Mouse (Mus musculus) lung, embryonic 15.5 days (tissue): ENCODE data around the gene Ccr4. TPM values are rescaled to one million over a fixed set of nuclear protein-coding genes. Genes with fewer than 3 reads are reported as not detected.
"Not testable (repeated sequence)": the region's sequence is repeated elsewhere in the genome, so short reads cannot be mapped to it uniquely, and the experiment has no call there.

Experiments used
- ATAC-seq: fragments of 200-750 bp; cut with Nextera tagmentation; 2 replicates; pipeline ENCODE4 v1.8.0; 2017; ENCODE audit warnings: moderate number of reproducible peaks, borderline replicate concordance; ENCODE audit not compliant: low FRiP score, low TSS enrichment; ENCODE audit errors: extremely low read depth
- H3K27ac ChIP-seq: fragments of 300-500 bp; sonication (generic); 2 replicates; pipeline ENCODE4 v1.5.1; 2015; ENCODE audit warnings: moderate library complexity, mild to moderate bottlenecking, inconsistent platforms
- H3K27me3 ChIP-seq: fragments of 300-500 bp; sonication (generic); 2 replicates; pipeline ENCODE4 v1.6.1; 2015; ENCODE audit warnings: inconsistent platforms
- H3K36me3 ChIP-seq: fragments of 300-500 bp; sonication (generic); 2 replicates; pipeline ENCODE4 v1.6.1; 2015; ENCODE audit warnings: inconsistent platforms
- H3K4me1 ChIP-seq: fragments of 300-500 bp; sonication (generic); 2 replicates; pipeline ENCODE4 v1.6.1; 2015; ENCODE audit warnings: inconsistent platforms
- H3K4me2 ChIP-seq: fragments of 300-500 bp; sonication (generic); 2 replicates; pipeline ENCODE4 v1.6.1; 2015; ENCODE audit warnings: inconsistent platforms, mild to moderate bottlenecking, moderate library complexity
- H3K4me3 ChIP-seq: fragments of 300-500 bp; sonication (generic); 2 replicates; pipeline ENCODE4 v1.5.1; 2015; ENCODE audit warnings: mild to moderate bottlenecking, inconsistent platforms
- H3K9ac ChIP-seq: fragments of 300-500 bp; sonication (generic); 2 replicates; pipeline ENCODE4 v1.6.1; 2015; ENCODE audit warnings: inconsistent platforms
- H3K9me3 ChIP-seq: fragments of 300-500 bp; sonication (generic); 2 replicates; pipeline ENCODE4 v1.6.1; 2016; ENCODE audit warnings: inconsistent platforms
- WGBS: fragments of 180-500 bp; shearing (Covaris S2); methylation state at CpG from one replicate; pipeline ENCODE4 v1.1.7; 2015; 5-methylcytosine and 5-hydroxymethylcytosine counted together
- polyA plus RNA-seq: library from polyadenylated mRNA; unstranded; fragments of >200 nt; fragmentation: Nextera tagmentation; extraction: Ambion mirVana; gene quantifications from 2 replicates; pipeline ENCODE4 v1.2.1, GENCODE M21; 2015

Gene Ccr4
- polyA plus RNA-seq, 1 experiment from 2014 or later: 0.37 TPM

DNA sequence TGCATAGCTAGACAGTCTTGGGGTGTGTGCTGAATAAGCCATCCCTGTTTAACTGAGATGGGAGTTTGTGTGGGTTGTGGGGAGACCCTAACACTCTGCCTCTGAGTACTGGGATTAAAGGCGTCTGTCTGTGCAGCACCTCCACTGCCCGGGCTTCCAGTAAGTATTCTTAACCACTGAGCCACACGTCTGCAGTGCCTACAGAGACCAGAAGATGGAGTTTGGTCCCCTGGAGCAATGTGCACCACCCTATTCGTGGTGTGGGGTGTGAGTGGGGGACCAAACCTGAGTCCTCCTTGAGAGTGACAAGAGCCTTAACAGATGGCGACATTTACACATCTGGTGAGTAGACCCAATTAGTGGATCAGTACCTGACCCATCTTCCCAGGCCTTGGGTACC lies 17.3 kb upstream of the Ccr4 start:
- Histone ChIP-seq H3K27me3 (no peaks in the 10 kb centered on the region), H3K27ac (no peak overlapping the region), H3K4me2 (no peak overlapping the region), H3K36me3 (no peaks in the 10 kb centered on the region), H3K9me3 (no peaks in the 10 kb centered on the region), H3K4me3 (no peak overlapping the region), H3K9ac (no peak overlapping the region), H3K4me1 (peaks cover 23% of the 10 kb centered on the region)
- no peak for ATAC-seq
- 45% methylated on average over 5 of the region's 5 CpGs for whole genome bisulfite sequencing

DNA sequence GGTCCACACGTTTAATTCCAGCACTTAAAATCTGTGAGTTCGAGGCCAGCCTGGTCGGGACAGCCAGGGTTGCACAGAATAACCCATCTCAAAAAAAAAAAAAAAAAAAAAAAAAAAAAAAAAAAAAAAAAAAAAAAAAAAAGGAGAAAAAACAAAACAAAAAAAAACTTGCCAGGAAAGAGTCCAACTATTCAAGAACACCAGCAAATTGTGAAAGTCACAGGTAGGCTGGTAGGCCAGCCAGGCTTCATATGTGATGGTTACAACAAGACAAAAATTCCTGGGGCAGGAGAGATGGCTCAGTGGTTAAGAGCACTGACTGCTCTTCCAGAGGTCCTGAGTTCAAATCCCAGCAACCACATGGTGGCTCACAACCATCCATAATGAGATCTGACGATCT lies 15.8 kb upstream of the Ccr4 start:
- H3K27me3 ChIP-seq, H3K27ac ChIP-seq, H3K4me3 ChIP-seq, H3K9ac ChIP-seq, ATAC-seq, H3K36me3 ChIP-seq, H3K9me3 ChIP-seq, H3K4me2 ChIP-seq: not testable (repeated sequence)
- peaks cover 13% of the 10 kb centered on the region for H3K4me1 ChIP-seq
- 57% methylated on average over 4 of the region's 4 CpGs for WGBS

DNA sequence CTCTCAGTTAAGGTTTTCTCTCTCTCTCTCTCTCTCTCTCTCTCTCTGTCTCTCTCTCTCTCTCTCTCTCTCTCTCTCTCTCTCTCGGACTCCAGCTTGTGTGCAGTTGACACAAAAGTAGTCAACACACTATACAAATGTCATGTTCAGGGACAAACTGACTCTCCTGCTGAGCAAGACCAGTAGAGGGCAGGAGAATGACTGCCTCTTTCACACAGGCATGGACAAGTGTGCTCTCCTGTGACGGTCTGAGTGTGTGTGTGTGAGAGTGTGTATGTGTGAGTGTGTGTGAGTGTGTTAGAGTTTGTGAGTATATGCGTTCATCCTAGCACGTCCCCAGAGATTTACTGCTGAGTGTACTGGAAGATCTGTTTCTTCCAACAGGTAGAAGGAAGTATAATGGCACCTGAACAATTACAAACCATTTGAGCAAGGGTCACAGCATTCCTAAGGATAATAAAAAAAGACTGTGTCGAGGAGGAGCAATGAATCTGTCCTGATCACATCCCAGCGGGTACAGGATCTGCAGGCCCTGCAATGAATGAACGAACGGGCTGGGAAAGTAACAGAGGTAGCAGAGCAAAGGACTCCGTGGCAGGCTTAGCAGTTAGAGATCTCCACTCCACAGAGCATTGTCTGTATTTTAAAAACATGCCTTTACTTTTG lies 14.2 kb upstream of the Ccr4 start:
- 67% methylated on average over 9 of the region's 9 CpGs for WGBS

DNA sequence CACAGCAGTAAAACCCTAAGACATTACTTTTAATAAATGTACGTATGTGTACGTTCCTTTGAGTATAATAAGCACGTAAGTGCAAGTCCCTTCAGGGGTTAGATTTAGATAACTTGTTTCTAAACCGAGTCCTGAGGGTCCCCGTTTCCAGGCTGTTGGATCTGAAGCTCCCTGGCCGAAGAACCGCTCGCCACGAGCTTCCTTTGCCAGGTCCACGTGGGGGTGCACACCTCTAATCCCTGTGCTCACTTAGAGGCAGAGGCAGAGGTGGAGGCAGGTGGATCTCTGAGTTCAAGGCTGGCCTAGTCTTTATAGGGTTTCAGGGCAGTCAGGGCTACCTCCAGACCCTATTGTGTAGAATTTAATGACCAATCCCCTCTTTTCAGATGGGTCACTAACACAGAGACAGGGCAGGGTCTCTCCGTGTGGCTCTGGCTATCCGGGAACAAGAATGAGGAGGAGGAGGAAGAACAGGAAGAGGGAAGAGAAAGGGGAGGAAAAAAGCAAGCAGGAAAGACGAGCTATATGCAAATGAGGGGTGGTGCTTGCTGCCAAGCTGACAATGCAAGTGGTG lies 13.3 kb upstream of the Ccr4 start:
- WGBS: 74% methylated on average over 13 of the region's 13 CpGs
- Histone ChIP-seq H3K4me1 (peaks cover 16% of the 10 kb centered on the region), H3K9me3 (peaks cover 10% of the 10 kb centered on the region), H3K4me2 (no peak overlapping the region), H3K27ac (no peak overlapping the region), H3K4me3 (no peak overlapping the region), H3K9ac (no peak overlapping the region), H3K36me3 (peaks cover 17% of the 10 kb centered on the region), H3K27me3 (no peaks in the 10 kb centered on the region)
- ATAC-seq: no peak

More for the DNA sequence above, 14.2 kb upstream of the Ccr4 start:
- Histone ChIP-seq H3K27ac (no peak overlapping the region), H3K4me2 (no peak overlapping the region), H3K9me3 (0 out of 2 replicates have a peak, but pooled peaks cover under 1% of the 10 kb centered on the region), H3K4me1 (peaks cover 16% of the 10 kb centered on the region), H3K4me3 (no peak overlapping the region), H3K27me3 (no peaks in the 10 kb centered on the region), H3K36me3 (peaks cover 8% of the 10 kb centered on the region), H3K9ac (no peak overlapping the region)
- ATAC-seq: no peak

DNA sequence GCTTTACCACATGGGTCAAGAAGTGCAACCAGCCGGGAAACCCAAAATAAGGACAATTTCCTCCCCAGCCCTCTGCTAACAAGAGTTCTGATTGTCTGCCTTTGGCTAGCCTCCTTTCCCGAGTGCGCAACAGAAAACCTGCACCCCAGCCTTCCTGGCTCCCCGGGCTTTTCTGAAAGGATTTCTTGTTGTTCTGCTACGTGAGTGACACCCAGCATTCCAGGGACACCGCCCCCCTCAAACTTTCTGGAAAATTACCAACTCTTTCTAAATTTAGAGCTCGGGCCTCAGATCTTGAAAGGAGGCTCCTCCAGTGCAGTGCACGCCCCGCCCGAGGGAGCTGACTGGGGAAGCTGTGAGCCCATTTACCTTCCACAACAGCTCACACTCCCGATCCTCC lies 10.6 kb upstream of the Ccr4 start, which contains the start of gene C130032M10Rik:
Gene C130032M10Rik, plus strand, starts transcription at position 334 of the 400 bp plus-strand sequence.
- ATAC-seq: no peak
- Histone ChIP-seq H3K9ac (no peak within 1 kb of the TSS), H3K4me3 (no peak within 1 kb of the TSS), H3K9me3 (peaks cover 18% of the 10 kb centered on the region), H3K27ac (peak within 1 kb of the TSS; percentile 39; the same call in 1 of the 2 replicates), H3K27me3 (no peaks in the 10 kb centered on the region), H3K4me1 (peaks cover 16% of the 10 kb centered on the region), H3K4me2 (no peak within 1 kb of the TSS), H3K36me3 (peaks cover 40% of the 10 kb centered on the region)
- 62% methylated on average over 11 of the region's 11 CpGs for WGBS

DNA sequence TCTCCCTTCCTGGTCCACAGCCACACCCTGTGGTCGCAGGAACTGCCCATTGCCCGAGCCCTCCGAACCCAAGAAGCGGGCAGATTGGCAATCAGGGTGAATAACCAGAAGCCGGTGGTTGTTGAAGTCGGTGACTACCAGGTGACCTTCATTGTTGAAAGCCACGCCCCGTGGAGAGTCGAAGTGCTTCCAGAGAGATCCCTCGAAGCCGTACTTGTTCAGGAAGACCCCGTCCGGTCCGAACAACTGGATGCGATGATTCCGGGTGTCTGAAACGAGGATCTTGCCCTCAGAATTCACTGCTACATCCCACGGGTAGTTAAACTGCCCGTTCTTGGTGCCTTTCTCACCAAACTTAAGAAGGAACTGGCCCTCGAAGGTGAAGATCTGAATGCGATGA lies 8.1 kb upstream of the Ccr4 start:
- Histone ChIP-seq H3K9me3 (peaks cover 18% of the 10 kb centered on the region), H3K4me1 (peaks cover 9% of the 10 kb centered on the region), H3K27ac (no peak overlapping the region), H3K27me3 (no peaks in the 10 kb centered on the region), H3K9ac (no peak overlapping the region), H3K4me3 (no peak overlapping the region), H3K4me2 (no peak overlapping the region), H3K36me3 (peaks cover 47% of the 10 kb centered on the region)
- no peak for ATAC-seq
- WGBS: 98% methylated on average over 21 of the region's 21 CpGs

DNA sequence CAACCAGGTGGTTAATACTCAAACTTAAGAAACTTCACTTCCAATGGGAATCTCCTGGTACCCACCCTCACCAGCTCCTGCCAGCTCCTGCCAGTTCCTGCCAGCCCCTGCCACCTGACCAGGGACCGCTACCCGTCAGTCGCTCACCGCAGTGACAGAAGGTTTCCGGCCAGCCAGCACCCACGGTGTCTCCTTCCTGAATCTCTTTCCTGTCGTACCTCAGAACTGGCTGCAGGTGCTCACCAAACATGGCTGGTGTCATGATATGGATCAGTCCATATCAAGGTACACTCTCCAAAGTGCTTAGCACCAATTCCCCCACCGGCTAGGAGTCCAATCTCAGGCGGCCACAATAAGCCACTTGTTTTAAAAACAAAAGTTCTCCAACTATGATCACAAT lies 5.1 kb upstream of the Ccr4 start:
- Histone ChIP-seq H3K4me1 (no peaks in the 10 kb centered on the region), H3K36me3 (peaks cover 47% of the 10 kb centered on the region), H3K27ac (no peak overlapping the region), H3K9ac (no peak overlapping the region), H3K4me3 (no peak overlapping the region), H3K27me3 (no peaks in the 10 kb centered on the region), H3K9me3 (peaks cover 18% of the 10 kb centered on the region), H3K4me2 (no peak overlapping the region)
- 94% methylated on average over 9 of the region's 9 CpGs for WGBS
- ATAC-seq: no peak

DNA sequence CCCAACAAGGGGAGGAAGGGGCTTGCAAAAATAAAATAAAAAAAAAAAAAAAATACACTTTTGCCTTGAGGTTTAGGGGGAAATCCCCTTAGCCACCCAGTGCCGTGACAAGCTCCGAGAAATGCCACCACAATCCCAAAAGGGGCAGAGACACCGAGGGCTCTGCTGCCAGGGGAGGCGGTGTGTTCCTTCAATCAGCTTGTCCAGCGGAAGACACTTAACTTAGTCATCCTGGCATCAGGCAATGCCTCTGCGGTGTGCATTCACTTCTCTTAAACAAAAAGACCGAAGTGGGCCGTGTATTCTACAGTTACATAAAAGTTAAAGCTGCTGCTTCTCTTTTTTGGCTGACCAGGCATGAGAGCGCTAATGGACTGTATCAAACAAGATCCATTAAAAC lies 2.7 kb upstream of the Ccr4 start:
- WGBS: 84% methylated on average over 9 of the region's 9 CpGs
- H3K4me1 ChIP-seq: no peaks in the 10 kb centered on the region
- H3K27ac ChIP-seq: no peak overlapping the region
- H3K9ac ChIP-seq: no peak overlapping the region
- no peak overlapping the region for H3K4me3 ChIP-seq
- no peaks in the 10 kb centered on the region for H3K27me3 ChIP-seq
- H3K9me3 ChIP-seq: peaks cover 3% of the 10 kb centered on the region; the same call in 1 of the 2 replicates
- H3K4me2 ChIP-seq: no peak overlapping the region
- ATAC-seq: no peak
- H3K36me3 ChIP-seq: peaks cover 24% of the 10 kb centered on the region

DNA sequence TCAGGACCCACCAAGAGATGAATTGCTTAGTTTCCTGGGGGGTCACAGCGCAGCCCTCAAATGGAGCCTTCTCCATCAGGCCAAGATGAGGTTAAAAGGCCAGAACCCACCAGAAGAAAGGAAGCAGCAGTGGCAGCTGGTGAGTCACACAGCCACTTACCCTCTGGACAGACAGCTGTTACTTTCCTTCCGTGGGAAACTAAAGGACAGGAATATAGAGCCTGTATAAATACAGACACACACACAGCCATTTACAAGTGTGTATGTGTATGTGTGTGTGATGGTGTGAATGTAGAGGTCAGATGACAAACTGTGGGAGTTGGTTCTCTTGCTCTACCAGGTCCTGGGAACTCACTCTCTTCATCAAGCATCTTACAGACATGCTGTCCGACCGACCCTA lies 1.8 kb upstream of the Ccr4 start:
- Histone ChIP-seq H3K36me3 (peaks cover 17% of the 10 kb centered on the region), H3K9ac (no peak overlapping the region), H3K4me3 (no peak overlapping the region), H3K4me2 (no peak overlapping the region), H3K27me3 (no peaks in the 10 kb centered on the region), H3K27ac (no peak overlapping the region), H3K4me1 (no peaks in the 10 kb centered on the region), H3K9me3 (no peaks in the 10 kb centered on the region; the same call in 1 of the 2 replicates)
- 64% methylated on average over 4 of the region's 4 CpGs for WGBS
- no peak for ATAC-seq

DNA sequence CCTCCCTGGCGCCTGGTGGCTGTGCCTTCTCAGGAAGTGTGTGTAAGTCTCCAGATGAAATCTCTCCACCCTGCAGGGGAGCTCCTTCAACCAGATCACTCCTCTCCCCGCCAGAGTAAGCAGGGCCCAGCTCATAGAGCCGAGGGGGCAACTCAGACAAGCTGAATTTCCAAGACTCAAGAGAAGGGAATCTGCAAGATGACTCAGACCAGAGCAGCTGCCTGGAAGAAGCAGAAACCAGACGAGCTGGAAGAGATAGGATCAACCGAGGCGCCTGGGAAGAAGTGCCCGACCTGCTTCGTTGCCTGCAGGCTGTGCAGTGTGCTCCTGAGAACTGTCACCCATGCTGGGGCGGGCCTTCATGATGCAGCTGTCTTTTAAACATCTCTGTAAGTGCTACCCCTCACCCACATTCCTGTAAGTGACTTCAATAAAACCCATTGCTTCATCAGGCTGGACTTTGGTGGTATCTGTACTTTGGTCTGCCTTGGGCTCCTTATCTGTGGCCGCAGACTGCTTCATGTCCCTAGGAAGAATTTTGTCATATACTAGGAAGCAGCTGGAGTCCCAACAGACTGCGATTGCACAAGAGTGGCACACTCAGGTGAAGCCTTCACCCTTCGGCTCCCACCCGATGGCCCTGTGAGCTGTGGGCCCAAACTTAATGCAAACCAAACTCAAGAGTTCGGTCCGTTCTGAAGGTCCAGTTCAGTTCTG lies 1.8 kb downstream of the Ccr4 start:
- Histone ChIP-seq H3K27me3 (no peaks in the 10 kb centered on the region), H3K9ac (no peak overlapping the region), H3K4me1 (no peaks in the 10 kb centered on the region), H3K36me3 (no peaks in the 10 kb centered on the region), H3K27ac (no peak overlapping the region), H3K4me2 (no peak overlapping the region), H3K4me3 (no peak overlapping the region), H3K9me3 (no peaks in the 10 kb centered on the region)
- no peak for ATAC-seq
- WGBS: 61% methylated on average over 15 of the region's 15 CpGs

DNA sequence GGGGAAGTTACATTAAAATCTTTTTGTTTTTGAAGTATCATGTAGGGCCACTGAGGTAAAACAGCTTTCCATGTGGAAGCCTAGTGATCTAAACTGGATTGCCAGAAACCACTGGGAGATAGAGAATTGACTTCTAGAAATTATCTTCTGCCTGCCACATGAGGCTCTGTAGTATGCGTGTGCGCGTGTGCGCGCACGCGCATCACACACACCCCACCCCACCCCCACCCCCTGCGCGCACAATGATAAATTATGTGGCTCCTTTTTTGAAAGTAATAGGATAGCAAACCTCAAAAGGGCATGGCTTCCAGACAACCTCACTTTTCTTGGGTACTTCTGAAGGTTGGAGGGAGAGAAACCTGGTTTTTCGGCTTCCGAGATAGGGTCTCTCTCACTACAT lies 2.8 kb downstream of the Ccr4 start:
- no peak for ATAC-seq
- H3K9me3 ChIP-seq: no peaks in the 10 kb centered on the region
- no peak overlapping the region for H3K4me2 ChIP-seq
- no peak overlapping the region for H3K9ac ChIP-seq
- no peaks in the 10 kb centered on the region for H3K4me1 ChIP-seq
- H3K4me3 ChIP-seq: no peak overlapping the region
- WGBS: 95% methylated on average over 11 of the region's 11 CpGs
- H3K27ac ChIP-seq: no peak overlapping the region
- H3K27me3 ChIP-seq: no peaks in the 10 kb centered on the region
- no peaks in the 10 kb centered on the region for H3K36me3 ChIP-seq

DNA sequence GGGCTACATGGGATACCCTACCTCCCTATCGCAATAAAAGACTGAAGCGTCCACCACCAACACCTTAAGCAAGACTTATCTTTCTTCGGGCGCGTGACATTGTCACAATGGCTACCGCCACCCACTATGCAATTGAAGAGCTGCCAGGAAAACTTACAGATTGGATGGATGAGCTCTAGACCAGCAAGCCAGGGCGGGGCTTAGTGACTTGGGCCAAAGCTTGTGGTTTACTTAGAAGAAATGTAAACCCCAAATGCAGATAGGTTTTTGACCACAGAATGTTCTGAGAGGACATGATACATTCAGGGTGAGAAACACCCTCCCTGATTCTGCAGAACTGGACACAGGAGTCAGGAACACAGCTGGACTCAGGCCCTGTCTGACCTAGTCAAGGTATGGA lies 3.6 kb downstream of the Ccr4 start:
- ATAC-seq: no peak
- 85% methylated on average over 7 of the region's 7 CpGs for WGBS
- Histone ChIP-seq H3K27ac (no peak overlapping the region), H3K4me3 (no peak overlapping the region), H3K4me1 (no peaks in the 10 kb centered on the region), H3K36me3 (no peaks in the 10 kb centered on the region), H3K4me2 (no peak overlapping the region), H3K9ac (no peak overlapping the region), H3K27me3 (no peaks in the 10 kb centered on the region), H3K9me3 (no peaks in the 10 kb centered on the region)
